Mouse (Mus musculus) embryonic facial prominence, embryonic 11.5 days (tissue): ENCODE measurements around the gene 2610318N02Rik. TPM values are rescaled to one million over a fixed set of nuclear protein-coding genes. Genes with fewer than 3 reads are reported as not detected.
A peak's percentile ranks its signal among the peaks of the same experiment; 100 is the strongest.

Experiments
- ATAC-seq: fragments of 200-750 bp; cut with Nextera tagmentation; replicated peaks from 2 replicates; pipeline ENCODE4 v1.8.0; 2017; ENCODE audit warnings: low read depth; ENCODE audit not compliant: insufficient number of reproducible peaks, low FRiP score, low TSS enrichment
- DNase-seq: peaks from one replicate; pipeline ENCODE4 v3.0.0-alpha.2; 2015; ENCODE audit warnings: low spot score
- H3K27ac ChIP-seq: fragments of 300-500 bp; sonication (generic); replicated peaks from 2 replicates; pipeline ENCODE4 v1.5.1; 2014; ENCODE audit warnings: mild to moderate bottlenecking, low read depth, low read length, control low read depth
- H3K27me3 ChIP-seq: fragments of 300-500 bp; sonication (generic); 2 replicates; pipeline ENCODE4 v1.6.1; 2014; ENCODE audit warnings: mild to moderate bottlenecking, low read length, moderate library complexity, mixed read lengths; ENCODE audit not compliant: control insufficient read depth, insufficient read depth
- H3K36me3 ChIP-seq: fragments of 300-500 bp; sonication (generic); replicated peaks from 2 replicates; pipeline ENCODE4 v1.6.1; 2014; ENCODE audit warnings: low read depth, mild to moderate bottlenecking, low read length, moderate library complexity, mixed read lengths; ENCODE audit not compliant: control insufficient read depth, insufficient read depth
- H3K4me1 ChIP-seq: fragments of 300-500 bp; sonication (generic); 2 replicates; pipeline ENCODE4 v1.6.1; 2014; ENCODE audit warnings: low read length, mixed read lengths; ENCODE audit not compliant: control insufficient read depth, insufficient read depth
- H3K4me2 ChIP-seq: fragments of 300-500 bp; sonication (generic); 2 replicates; pipeline ENCODE4 v1.6.1; 2014; ENCODE audit warnings: low read depth, mild to moderate bottlenecking, control low read depth, low read length, moderate library complexity
- H3K4me3 ChIP-seq: fragments of 300-500 bp; sonication (generic); 2 replicates; pipeline ENCODE4 v1.5.1; 2014; ENCODE audit warnings: low read depth, low read length, control low read depth
- H3K9ac ChIP-seq: fragments of 300-500 bp; sonication (generic); replicated peaks from 2 replicates; pipeline ENCODE4 v1.6.1; 2014; ENCODE audit warnings: mild to moderate bottlenecking, control low read depth, low read length
- H3K9me3 ChIP-seq: fragments of 300-500 bp; sonication (generic); replicated peaks from 2 replicates; pipeline ENCODE4 v1.6.1; 2016; ENCODE audit warnings: mild to moderate bottlenecking, low read length, inconsistent platforms, mixed read lengths; ENCODE audit not compliant: control insufficient read depth
- WGBS: fragments of 180-500 bp; shearing (Covaris S2); extraction: QIAGEN DNeasy Blood & Tissue Kit; methylation state at CpG from one replicate; pipeline ENCODE4 v1.1.7; 2014; 5-methylcytosine and 5-hydroxymethylcytosine counted together
- polyA plus RNA-seq: library from polyadenylated mRNA; unstranded; fragments of >200 nt; fragmentation: Nextera tagmentation; extraction: Ambion mirVana; gene quantifications from 2 replicates; pipeline ENCODE4 v1.2.1, GENCODE M21; 2014

The 2610318N02Rik gene
- polyA plus RNA-seq, 1 experiment from 2014 or later: 107 TPM

DNA sequence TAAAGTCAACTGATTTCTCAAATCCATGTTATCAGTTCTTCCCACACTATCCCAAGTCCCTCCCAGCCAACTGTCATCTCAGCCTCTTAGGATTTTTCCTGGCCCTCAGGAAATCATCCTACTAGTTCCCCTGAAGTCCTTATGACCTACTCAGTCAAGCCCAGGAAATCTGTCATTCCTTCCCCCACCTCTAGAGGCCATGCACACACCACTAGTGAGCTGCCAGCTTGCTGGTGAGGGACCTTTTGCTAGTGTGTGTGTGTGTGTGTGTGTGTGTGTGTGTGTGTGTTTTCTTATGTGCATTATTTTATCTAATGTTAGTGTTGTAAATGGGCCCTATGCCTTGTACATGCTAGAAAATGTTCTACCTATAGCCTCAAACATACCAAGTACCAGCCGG, 2.3 kb upstream of the 2610318N02Rik start:
- peaks cover 2% of the 10 kb centered on the region for H3K36me3 ChIP-seq
- no peak overlapping the region for H3K9ac ChIP-seq
- no peak overlapping the region for H3K27ac ChIP-seq
- WGBS: 100% methylated on average over 1 of the region's 1 CpGs
- peak; percentile 43 for DNase-seq
- no peak overlapping the region for H3K4me3 ChIP-seq
- H3K4me2 ChIP-seq: no peak overlapping the region
- no peaks in the 10 kb centered on the region for H3K9me3 ChIP-seq
- H3K27me3 ChIP-seq: no peaks in the 10 kb centered on the region
- H3K4me1 ChIP-seq: peaks cover 6% of the 10 kb centered on the region; the same call in 1 of the 2 replicates
- ATAC-seq: no peak

GRCm38 (mm10) chr16:17124119-17124870, 672 bp downstream of the 2610318N02Rik start:
- under 1% methylated on average over 22 of the region's 22 CpGs for WGBS
- Histone ChIP-seq H3K4me3 (peak overlapping the region; percentile 69), H3K4me2 (peak overlapping the region; percentile 84), H3K27ac (peak overlapping the region; percentile 66), H3K9ac (peak overlapping the region; percentile 61), H3K9me3 (no peaks in the 10 kb centered on the region), H3K4me1 (peaks cover 2% of the 10 kb centered on the region; the same call in 1 of the 2 replicates), H3K36me3 (peaks cover 10% of the 10 kb centered on the region), H3K27me3 (no peaks in the 10 kb centered on the region)
- ATAC-seq (peak; percentile 44), DNase-seq (peak; percentile 81)

- DNase-seq (no peak), ATAC-seq (no peak)
- 63% methylated on average over 14 of the region's 14 CpGs for WGBS
- Histone ChIP-seq H3K27ac (no peak overlapping the region), H3K36me3 (peaks cover 13% of the 10 kb centered on the region), H3K9me3 (no peaks in the 10 kb centered on the region), H3K4me3 (no peak overlapping the region), H3K4me1 (peaks cover 2% of the 10 kb centered on the region; the same call in 1 of the 2 replicates), H3K4me2 (no peak overlapping the region), H3K9ac (no peak overlapping the region), H3K27me3 (no peaks in the 10 kb centered on the region)
Measured at GRCm38 (mm10) chr16:17121569-17121968, 3.4 kb downstream of the 2610318N02Rik start.

DNA sequence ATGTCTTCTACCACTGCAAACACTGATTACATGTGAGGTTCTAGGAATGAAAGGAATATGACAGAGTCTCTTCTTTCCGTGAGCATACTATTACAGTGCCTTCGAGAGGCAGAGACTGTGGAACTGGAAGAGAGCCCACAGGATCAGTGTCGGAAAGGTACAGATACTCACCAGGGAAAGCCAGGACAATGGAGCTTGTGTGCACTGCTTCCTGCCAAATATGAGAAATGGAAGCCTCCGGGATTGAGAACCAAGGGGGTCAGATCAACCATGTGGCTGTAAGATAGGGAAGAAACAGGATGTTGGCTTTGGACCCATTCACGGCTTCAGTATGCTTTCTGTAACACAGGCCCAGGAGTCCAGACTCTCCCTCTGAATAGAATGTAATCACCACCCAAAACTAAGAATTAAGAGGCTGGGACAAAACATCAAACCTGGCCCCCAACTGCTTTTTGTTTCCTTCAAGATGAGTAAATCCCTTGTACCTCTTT, 7.6 kb downstream of the 2610318N02Rik start:
- Histone ChIP-seq H3K36me3 (peaks cover 11% of the 10 kb centered on the region), H3K27ac (no peak overlapping the region), H3K4me3 (no peak overlapping the region), H3K9me3 (no peaks in the 10 kb centered on the region), H3K4me2 (no peak overlapping the region), H3K9ac (no peak overlapping the region), H3K4me1 (no peaks in the 10 kb centered on the region), H3K27me3 (no peaks in the 10 kb centered on the region)
- no peak for DNase-seq
- no peak for ATAC-seq
- 84% methylated on average over 5 of the region's 5 CpGs for WGBS

DNA sequence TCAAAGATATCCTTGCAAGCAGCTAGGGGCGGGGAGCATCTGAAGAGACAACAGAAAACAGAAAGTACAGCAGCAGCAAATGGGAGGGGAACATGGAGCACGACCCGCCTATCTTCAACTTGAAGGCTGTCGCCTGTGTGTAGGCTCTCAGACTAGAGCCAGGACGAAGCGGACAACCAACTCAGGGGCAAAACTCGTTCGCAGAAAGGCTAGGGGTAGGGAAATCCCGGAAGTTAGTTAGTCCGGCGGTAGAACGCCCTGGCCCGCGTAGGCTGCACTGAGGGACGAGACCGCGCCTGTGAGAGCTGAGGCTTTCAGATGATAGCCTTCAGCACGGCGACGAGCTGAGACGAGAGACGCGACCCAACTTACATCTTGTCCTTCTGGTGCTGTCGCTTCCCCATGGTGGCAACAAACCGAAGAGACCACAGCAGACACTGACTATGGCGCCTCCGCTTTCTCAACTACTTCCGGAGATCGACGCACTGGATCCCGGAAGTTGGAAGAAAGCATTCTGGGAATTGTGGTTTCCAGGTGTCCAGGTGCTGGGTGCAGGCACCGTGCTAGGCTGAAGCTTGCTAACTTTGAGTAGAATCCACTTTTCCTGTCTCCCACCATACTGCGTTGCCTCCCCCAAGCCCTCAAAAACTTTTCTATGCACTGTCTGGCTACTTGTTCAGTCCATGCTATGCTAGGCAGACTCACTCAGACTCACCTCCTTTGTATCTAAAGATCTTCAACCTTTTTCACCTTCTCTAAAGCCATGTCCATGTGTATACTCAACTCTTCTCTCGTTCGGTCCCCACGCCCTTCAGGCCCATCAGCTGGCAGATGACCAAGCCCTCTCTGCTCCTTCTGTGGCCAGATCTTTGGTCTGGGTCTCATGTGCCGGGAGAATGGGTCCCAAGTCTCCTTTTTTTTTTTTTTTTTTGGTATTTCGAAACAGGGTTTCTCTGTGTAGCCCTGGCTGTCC, 13.9 kb downstream of the 2610318N02Rik start, which contains the start of gene Ppil2:
Gene Ppil2 (minus strand): TSS at position 487 of the 973 bp plus-strand sequence.
- ATAC-seq (peak; percentile 88), DNase-seq (peak; percentile 92)
- WGBS: 10% methylated on average over 38 of the region's 38 CpGs
- no peak within 1 kb of the TSS for H3K27ac ChIP-seq
- H3K9me3 ChIP-seq: no peaks in the 10 kb centered on the region
- H3K9ac ChIP-seq: peak within 1 kb of the TSS; percentile 30
- H3K4me3 ChIP-seq: peak within 1 kb of the TSS; percentile 75
- no peaks in the 10 kb centered on the region for H3K27me3 ChIP-seq
- peak within 1 kb of the TSS; percentile 34 for H3K4me2 ChIP-seq
- no peaks in the 10 kb centered on the region for H3K4me1 ChIP-seq
- H3K36me3 ChIP-seq: no peaks in the 10 kb centered on the region; the same call in 1 of the 2 replicates

DNA sequence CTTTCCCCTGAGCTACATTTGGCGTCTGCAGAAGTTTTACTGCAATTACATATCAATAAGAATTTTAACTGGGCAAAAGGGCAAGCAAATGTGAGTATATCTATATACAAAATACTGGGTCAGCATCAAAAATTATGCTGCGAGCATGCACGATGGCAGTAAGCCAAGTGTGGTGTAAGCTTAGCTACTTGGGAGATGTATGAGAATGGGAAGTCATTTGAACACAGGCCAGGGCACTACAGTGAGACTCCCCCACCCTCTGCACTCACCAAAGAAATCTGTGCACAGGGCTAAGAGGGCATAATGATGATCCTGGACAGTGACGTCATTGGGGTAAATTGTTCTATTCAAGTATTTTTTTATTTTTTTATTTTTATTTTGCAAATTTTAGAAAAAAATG, 20.4 kb downstream of the 2610318N02Rik start:
- ATAC-seq (no peak), DNase-seq (no peak)
- H3K9ac ChIP-seq: no peak overlapping the region
- H3K4me3 ChIP-seq: no peak overlapping the region
- no peaks in the 10 kb centered on the region for H3K9me3 ChIP-seq
- H3K27me3 ChIP-seq: no peaks in the 10 kb centered on the region
- 94% methylated on average over 4 of the region's 4 CpGs for WGBS
- H3K4me2 ChIP-seq: no peak overlapping the region
- no peak overlapping the region for H3K27ac ChIP-seq
- H3K4me1 ChIP-seq: no peaks in the 10 kb centered on the region
- peaks cover 6% of the 10 kb centered on the region; the same call in 1 of the 2 replicates for H3K36me3 ChIP-seq

DNA sequence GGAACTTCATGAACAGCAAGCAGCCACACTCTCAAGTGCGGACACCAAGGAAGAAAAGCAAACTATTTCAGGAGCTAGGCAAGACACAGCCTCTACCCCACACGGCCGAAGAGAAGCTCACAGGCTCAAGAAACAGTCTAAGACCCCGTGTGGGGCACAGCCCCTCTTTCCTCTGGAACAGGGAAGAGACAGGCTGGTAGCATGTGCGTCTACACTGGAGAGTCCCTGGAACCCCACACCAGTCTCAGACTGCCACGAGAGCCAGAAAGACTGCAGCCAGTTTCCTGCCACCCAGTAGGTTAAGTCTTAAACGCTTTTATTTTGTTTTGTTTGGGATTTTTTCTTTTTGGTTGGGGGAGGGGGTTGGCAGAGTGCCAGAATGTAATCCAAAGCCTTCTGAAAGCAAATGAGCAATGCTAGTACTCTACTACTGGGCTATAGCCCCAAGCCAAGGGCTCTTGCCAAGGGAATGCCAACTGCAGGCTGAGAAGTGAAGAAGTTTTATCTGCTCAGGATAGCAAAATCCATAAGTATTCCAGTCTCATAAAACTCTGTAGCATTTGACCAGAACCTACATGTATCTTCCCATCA, 22.2 kb downstream of the 2610318N02Rik start:
- Histone ChIP-seq H3K4me3 (no peak overlapping the region), H3K4me2 (no peak overlapping the region), H3K9ac (no peak overlapping the region), H3K9me3 (no peaks in the 10 kb centered on the region), H3K4me1 (no peaks in the 10 kb centered on the region), H3K27ac (no peak overlapping the region), H3K27me3 (no peaks in the 10 kb centered on the region), H3K36me3 (peaks cover 7% of the 10 kb centered on the region)
- no peak for ATAC-seq
- no peak for DNase-seq
- WGBS: 86% methylated on average over 7 of the region's 7 CpGs
